Comparison of ENCODE assay signal across 12 mouse cellular contexts in genomic region chr7:99020353-99020752, GRCm38 (mm10).
DNase-seq lines count a peak whose midpoint lies in the region; ATAC-seq and TF ChIP-seq lines count a peak whose summit lies in the region.
"Had no signal": no experiment of that assay in that cellular context is flagged by ENCODE, and none has a peak within 500 bp of the region (broad histone marks: within the 10 kb centered on the region; RNA-seq: fewer than 3 reads in every experiment).

No protein-coding gene starts in this region.

- WGBS in heart, postnatal 0 days: 10% methylated on average over 4 of the region's 4 CpGs

- peak overlapping the region; percentile 64 for H3K27ac ChIP-seq in heart, postnatal 0 days (ENCODE audit: low read depth)
- H3K27ac ChIP-seq: forebrain, embryonic 12.5 days; macrophage had no signal

- no peak overlapping the region for H3K9ac ChIP-seq in heart, postnatal 0 days (replicated peaks; ENCODE audit: low read depth, low read length)
- H3K9ac ChIP-seq: forebrain, embryonic 12.5 days had no signal

- no peak overlapping the region for H3K4me2 ChIP-seq in heart, postnatal 0 days (ENCODE audit: low read depth, low read length)
- H3K4me2 ChIP-seq: forebrain, embryonic 12.5 days had no signal

- TF ChIP-seq CTCF in heart, postnatal 0 days (IDR thresholded peaks at IDR 0.05; ENCODE audit: low read depth): no peak

- intact Hi-C loops in gastrocnemius, postnatal 14 days (cut with DNase I; ENCODE audit: low total_unique reads): no loop called here
- intact Hi-C loops in left cerebral cortex, postnatal 10 days (cut with DNase I): no loop called here

- H3K9me3 ChIP-seq in heart, postnatal 0 days (replicated peaks; ENCODE audit: control insufficient read depth, low read length): no peaks in the 10 kb centered on the region
- H3K9me3 ChIP-seq: forebrain, embryonic 12.5 days had no signal

- DNase-seq in adrenal gland, adult (ENCODE audit: inconsistent age in 2 of 2, low spot score in 1 of 2): peak; percentile 49 to 71
- no peak for DNase-seq in adrenal gland, postnatal 4 days (ENCODE audit: low spot score in 2 of 2)
- DNase-seq in 3134 (ENCODE audit: extremely low read depth, insufficient read length, low spot score): peak; percentile 39
- DNase-seq in gastrocnemius, postnatal 14 days: peak; percentile 36
- peak; percentile 39 for DNase-seq in heart, postnatal 0 days (ENCODE audit: low spot score)
- no peak for DNase-seq in left cerebral cortex, postnatal 10 days (ENCODE audit: extremely low spot score in 1 of 2, low spot score in 2 of 2)
- no peak for DNase-seq in urinary bladder, postnatal 25 days (ENCODE audit: low spot score)
- no peak for DNase-seq in spleen, adult 18-20 months
- DNase-seq: kidney, postnatal 10 days; thymus, postnatal 4 days had no signal

- peaks cover 14% of the 10 kb centered on the region for H3K4me1 ChIP-seq in heart, postnatal 0 days (ENCODE audit: control insufficient read depth, insufficient read depth)
- H3K4me1 ChIP-seq: forebrain, embryonic 12.5 days had no signal

- TF ChIP-seq EP300 in heart, postnatal 0 days (IDR thresholded peaks at IDR 0.05; ENCODE audit: low read depth): no peak

- ATAC-seq in heart, postnatal 0 days (ENCODE audit: insufficient read depth, low read depth): peak; percentile 70

- peaks cover 3% of the 10 kb centered on the region; the same call in 1 of the 2 replicates for H3K36me3 ChIP-seq in heart, postnatal 0 days (replicated peaks; ENCODE audit: control insufficient read depth, insufficient read depth, low read length)
- H3K36me3 ChIP-seq: forebrain, embryonic 12.5 days had no signal

- H3K27me3 ChIP-seq in heart, postnatal 0 days (ENCODE audit: control insufficient read depth, insufficient read depth, low read length): no peaks in the 10 kb centered on the region
- H3K27me3 ChIP-seq: forebrain, embryonic 12.5 days had no signal

- no peak overlapping the region for H3K4me3 ChIP-seq in heart, postnatal 0 days (ENCODE audit: low read depth, low read length)
- H3K4me3 ChIP-seq: forebrain, embryonic 12.5 days had no signal

Comparison
In these comparisons a context has a peak if more than half of its experiments do, and no peak if none do; other contexts are left out.
1. DNase-seq: peak in adrenal gland, adult (2 of 2), 3134 (single experiment), gastrocnemius, postnatal 14 days (single experiment) and heart, postnatal 0 days (single experiment); none in adrenal gland, postnatal 4 days (0 of 2), left cerebral cortex, postnatal 10 days (0 of 2), urinary bladder, postnatal 25 days (single experiment) and spleen, adult 18-20 months (0 of 2).